Mouse (Mus musculus) hindbrain, embryonic 16.5 days (tissue): Measurements from ENCODE around the gene Lck. TPM values are rescaled to one million over a fixed set of nuclear protein-coding genes. Genes with fewer than 3 reads are reported as not detected.
A peak's percentile ranks its signal among the peaks of the same experiment; 100 is the strongest.

Experiments used
- ATAC-seq: fragments of 200-750 bp; cut with Nextera tagmentation; 2 replicates; pipeline ENCODE4 v1.8.0; 2017; ENCODE audit warnings: moderate TSS enrichment, moderate library complexity
- H3K27ac ChIP-seq: fragments of 300-500 bp; sonication (generic); 2 replicates; pipeline ENCODE4 v1.5.1; 2014; ENCODE audit warnings: low read depth, mild to moderate bottlenecking, control low read depth, low read length, moderate library complexity
- H3K27me3 ChIP-seq: fragments of 300-500 bp; sonication (generic); replicated peaks from 2 replicates; pipeline ENCODE4 v1.6.1; 2014; ENCODE audit warnings: low read length; ENCODE audit not compliant: control insufficient read depth, insufficient read depth
- H3K36me3 ChIP-seq: fragments of 300-500 bp; sonication (generic); 2 replicates; pipeline ENCODE4 v1.6.1; 2014; ENCODE audit warnings: mild to moderate bottlenecking, low read length, moderate library complexity, mixed read lengths; ENCODE audit not compliant: control insufficient read depth, insufficient read depth
- H3K4me1 ChIP-seq: fragments of 300-500 bp; sonication (generic); 2 replicates; pipeline ENCODE4 v1.6.1; 2014; ENCODE audit warnings: low read depth, low read length; ENCODE audit not compliant: control insufficient read depth, insufficient read depth
- H3K4me2 ChIP-seq: fragments of 300-500 bp; sonication (generic); 2 replicates; pipeline ENCODE4 v1.6.1; 2014; ENCODE audit warnings: mild to moderate bottlenecking, low read length, control low read depth, moderate library complexity
- H3K4me3 ChIP-seq: fragments of 300-500 bp; sonication (generic); 2 replicates; pipeline ENCODE4 v1.5.1; 2014; ENCODE audit warnings: mild to moderate bottlenecking, low read length, control low read depth, moderate library complexity
- H3K9ac ChIP-seq: fragments of 300-500 bp; sonication (generic); 2 replicates; pipeline ENCODE4 v1.6.1; 2014; ENCODE audit warnings: low read depth, mild to moderate bottlenecking, control low read depth, low read length, moderate library complexity
- H3K9me3 ChIP-seq: fragments of 300-500 bp; sonication (generic); 2 replicates; pipeline ENCODE4 v1.6.1; 2014; ENCODE audit warnings: mild to moderate bottlenecking, low read length, moderate library complexity; ENCODE audit not compliant: control insufficient read depth
- WGBS: fragments of 180-500 bp; shearing (Covaris S2); extraction: QIAGEN DNeasy Blood & Tissue Kit; methylation state at CpG from one replicate; pipeline ENCODE4 v1.1.7; 2014; 5-methylcytosine and 5-hydroxymethylcytosine counted together
- microRNA-seq: library from miRNA; unstranded; fragments of <30 nt; microRNA quantifications from one replicate; pipeline ENCODE4, GENCODE M21; 2017
- polyA plus RNA-seq: library from polyadenylated mRNA; unstranded; fragments of >200 nt; fragmentation: Nextera tagmentation; extraction: Ambion mirVana; gene quantifications from 2 replicates; pipeline ENCODE4 v1.2.1, GENCODE M21; 2015

Lck gene
- polyA plus RNA-seq, 1 experiment from 2014 or later: 13.9 TPM

DNA sequence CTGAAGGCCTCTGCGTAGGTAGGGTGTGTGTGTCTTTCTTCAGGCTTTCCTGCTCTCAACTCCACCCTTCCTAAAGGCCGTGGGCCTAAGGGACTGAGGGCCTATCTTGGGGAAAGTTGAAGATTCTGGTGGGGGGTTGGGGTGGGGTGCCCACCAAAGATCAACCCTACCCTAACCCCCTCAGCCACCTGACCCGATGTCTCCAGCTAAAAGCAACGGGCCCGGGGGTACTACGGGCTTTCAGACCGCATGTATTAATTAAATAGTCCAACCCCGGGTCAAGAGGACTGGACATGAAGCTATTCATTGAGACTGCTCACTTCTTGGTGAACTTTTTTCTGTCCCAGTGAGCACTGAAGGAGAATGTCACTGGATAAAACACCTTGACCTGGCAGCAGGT lies 73.4 kb downstream of the Lck start:
- Histone ChIP-seq H3K9me3 (no peaks in the 10 kb centered on the region), H3K27ac (no peak overlapping the region), H3K27me3 (no peaks in the 10 kb centered on the region), H3K4me2 (peak overlapping the region; percentile 92), H3K9ac (peak overlapping the region; percentile 72), H3K4me3 (no peak overlapping the region), H3K4me1 (peaks cover 21% of the 10 kb centered on the region), H3K36me3 (no peaks in the 10 kb centered on the region)
- 75% methylated on average over 8 of the region's 8 CpGs for WGBS
- ATAC-seq: no peak

DNA sequence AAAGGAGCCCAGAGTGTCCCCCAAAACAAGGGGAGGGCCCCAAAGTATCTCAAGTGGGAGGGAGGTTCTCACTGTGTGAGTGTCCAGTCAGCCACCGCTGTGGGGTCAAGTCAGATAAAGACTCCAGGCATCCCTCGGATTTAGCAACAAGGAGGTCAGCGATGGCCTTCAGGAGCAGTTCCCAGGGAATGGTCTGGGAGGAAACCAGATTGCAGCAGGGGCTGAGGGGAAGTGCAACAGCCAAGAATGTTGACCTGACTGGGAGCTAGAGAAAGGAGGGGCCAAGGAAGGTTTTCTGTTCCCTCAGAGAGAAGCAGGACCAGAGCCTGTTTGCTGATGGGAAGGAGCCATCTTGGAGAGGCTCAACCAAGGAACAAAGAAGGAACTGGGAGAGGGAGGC lies 74.5 kb downstream of the Lck start:
- WGBS: 74% methylated on average over 3 of the region's 3 CpGs

More for the DNA sequence above, 74.5 kb downstream of the Lck start:
- H3K4me2 ChIP-seq: no peak overlapping the region
- ATAC-seq: no peak
- H3K9ac ChIP-seq: no peak overlapping the region
- peaks cover 21% of the 10 kb centered on the region for H3K4me1 ChIP-seq
- no peaks in the 10 kb centered on the region for H3K36me3 ChIP-seq
- no peak overlapping the region for H3K27ac ChIP-seq
- no peaks in the 10 kb centered on the region for H3K9me3 ChIP-seq
- H3K4me3 ChIP-seq: no peak overlapping the region
- no peaks in the 10 kb centered on the region for H3K27me3 ChIP-seq

Small RNAs within 50 kb of the gene (microRNA-seq; reads per million reads assigned to microRNA genes)
- not detected for gene Mir8119

Other genes with a start within 250 kb of the Lck start
- gene Rbbp4, start 238.3 kb downstream of the Lck start, polyA plus RNA-seq: 238 and 242 TPM in 2 replicates
- 15.1 and 21.3 TPM in 2 replicates for gene Zbtb8os, start 237.9 kb downstream of the Lck start, polyA plus RNA-seq
- 21.7 and 22.0 TPM in 2 replicates for gene Zbtb8a, start 195.5 kb downstream of the Lck start, polyA plus RNA-seq
- gene Zbtb8b, start 132.8 kb downstream of the Lck start, polyA plus RNA-seq: 18.0 and 19.2 TPM in 2 replicates
- 34.6 and 37.4 TPM in 2 replicates for gene Bsdc1, start 112.1 kb downstream of the Lck start, polyA plus RNA-seq
- 0.72 and 0.79 TPM in 2 replicates for gene Tssk3, start 82.6 kb downstream of the Lck start, polyA plus RNA-seq
- gene Fam229a, start 82.5 kb downstream of the Lck start, polyA plus RNA-seq: 0.81 and 1.4 TPM in 2 replicates
- 1,546 and 1,575 TPM in 2 replicates for gene Marcksl1, start 60.1 kb downstream of the Lck start, polyA plus RNA-seq
- 80.5 and 90.0 TPM in 2 replicates for gene Hdac1, start 30.9 kb downstream of the Lck start, polyA plus RNA-seq
- 0.35 and 0.58 TPM in 2 replicates for gene Fam167b, start 4.9 kb upstream of the Lck start, polyA plus RNA-seq
- 216 and 223 TPM in 2 replicates for gene Eif3i, start 27.0 kb upstream of the Lck start, polyA plus RNA-seq
- gene Tmem234, start 27.0 kb upstream of the Lck start, polyA plus RNA-seq: 185 and 190 TPM in 2 replicates
- 2.1 and 3.9 TPM in 2 replicates for gene Dcdc2b, start 40.6 kb upstream of the Lck start, polyA plus RNA-seq
- 27.6 and 33.4 TPM in 2 replicates for gene Iqcc, start 45.5 kb upstream of the Lck start, polyA plus RNA-seq
- gene Ccdc28b, start 50.3 kb upstream of the Lck start, polyA plus RNA-seq: 160 and 169 TPM in 2 replicates
- 39.7 and 46.0 TPM in 2 replicates for gene Txlna, start 67.4 kb upstream of the Lck start, polyA plus RNA-seq
- 18.2 and 20.3 TPM in 2 replicates for gene Kpna6, start 99.1 kb upstream of the Lck start, polyA plus RNA-seq
- 12.7 and 14.8 TPM in 2 replicates for gene Tmem39b, start 123.2 kb upstream of the Lck start, polyA plus RNA-seq
- 96.3 and 104 TPM in 2 replicates for gene Khdrbs1, start 168.7 kb upstream of the Lck start, polyA plus RNA-seq
- 217 and 224 TPM in 2 replicates for gene Ptp4a2, start 237.6 kb upstream of the Lck start, polyA plus RNA-seq